Mouse (Mus musculus): ENCODE data around the gene Kcnc4.

DNA sequence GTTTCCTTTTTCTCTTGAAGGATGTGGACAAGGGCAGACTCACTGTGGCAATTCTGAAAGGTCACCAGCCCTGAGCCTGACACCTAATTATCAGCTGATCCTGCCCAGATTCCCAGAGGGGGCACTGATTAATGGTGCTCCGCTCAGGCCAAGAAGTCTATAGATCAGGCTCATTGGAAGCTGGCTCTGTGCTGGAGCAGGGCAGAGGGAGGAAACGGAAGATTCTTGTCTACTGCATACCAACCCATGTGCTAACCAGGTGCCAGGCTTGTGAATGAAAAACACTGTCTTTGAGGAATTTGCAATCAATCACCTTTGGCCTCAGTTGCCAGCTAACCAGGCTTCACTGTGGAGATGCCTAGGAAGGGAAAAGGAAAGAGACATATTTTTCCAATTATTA is 39.2 kb downstream of the Kcnc4 start:
- TF ChIP-seq CTCF (IDR thresholded peaks at IDR 0.05; ENCODE audit: insufficient read depth, low read length), result no peak
- no peak for TF ChIP-seq POLR2A (IDR thresholded peaks at IDR 0.05; ENCODE audit: borderline replicate concordance, extremely low read depth, low read depth, low read length)

Data from lung, adult 2 months (tissue).